Mouse (Mus musculus): ENCODE data around the gene Rasl12.

The Rasl12 gene

GRCm38 (mm10) chr9:65435671-65436301 is 37.5 kb downstream of the Rasl12 start, which contains the start of gene Mtfmt:
Gene Mtfmt (plus strand): TSS chr9:65435782.
- peak; percentile 82 to 91 for DNase-seq (ENCODE audit: low spot score in 2 of 2)

GRCm38 (mm10) chr9:65444692-65445091 is 46.4 kb downstream of the Rasl12 start:
- DNase-seq (ENCODE audit: low spot score in 2 of 2), result no peak

GRCm38 (mm10) chr9:65447951-65448350 is 49.6 kb downstream of the Rasl12 start:
- DNase-seq (ENCODE audit: low spot score in 2 of 2), result no peak

GRCm38 (mm10) chr9:65458975-65459374 is 60.7 kb downstream of the Rasl12 start:
- no peak for DNase-seq (ENCODE audit: low spot score in 2 of 2)

DNA sequence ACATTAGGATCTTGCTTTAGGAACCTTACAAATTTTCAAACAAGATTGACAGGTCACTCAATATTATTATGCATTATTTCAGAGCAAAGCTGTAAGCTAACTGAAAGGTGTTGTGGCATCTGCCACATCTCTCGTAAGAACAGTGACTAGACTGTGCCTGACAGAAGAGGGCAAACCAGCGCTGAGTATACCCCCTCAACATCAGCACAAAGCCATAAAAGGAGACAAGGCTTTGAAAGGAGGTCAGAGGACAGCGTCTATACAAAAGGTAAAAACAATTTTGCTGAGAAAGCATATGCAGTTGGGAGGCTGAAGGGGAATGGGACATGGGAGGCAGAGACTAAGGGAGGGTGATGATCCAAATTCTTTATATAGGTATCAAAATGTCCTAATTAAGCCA is 61.9 kb downstream of the Rasl12 start:
- no peak for DNase-seq (ENCODE audit: low spot score in 2 of 2)

DNA sequence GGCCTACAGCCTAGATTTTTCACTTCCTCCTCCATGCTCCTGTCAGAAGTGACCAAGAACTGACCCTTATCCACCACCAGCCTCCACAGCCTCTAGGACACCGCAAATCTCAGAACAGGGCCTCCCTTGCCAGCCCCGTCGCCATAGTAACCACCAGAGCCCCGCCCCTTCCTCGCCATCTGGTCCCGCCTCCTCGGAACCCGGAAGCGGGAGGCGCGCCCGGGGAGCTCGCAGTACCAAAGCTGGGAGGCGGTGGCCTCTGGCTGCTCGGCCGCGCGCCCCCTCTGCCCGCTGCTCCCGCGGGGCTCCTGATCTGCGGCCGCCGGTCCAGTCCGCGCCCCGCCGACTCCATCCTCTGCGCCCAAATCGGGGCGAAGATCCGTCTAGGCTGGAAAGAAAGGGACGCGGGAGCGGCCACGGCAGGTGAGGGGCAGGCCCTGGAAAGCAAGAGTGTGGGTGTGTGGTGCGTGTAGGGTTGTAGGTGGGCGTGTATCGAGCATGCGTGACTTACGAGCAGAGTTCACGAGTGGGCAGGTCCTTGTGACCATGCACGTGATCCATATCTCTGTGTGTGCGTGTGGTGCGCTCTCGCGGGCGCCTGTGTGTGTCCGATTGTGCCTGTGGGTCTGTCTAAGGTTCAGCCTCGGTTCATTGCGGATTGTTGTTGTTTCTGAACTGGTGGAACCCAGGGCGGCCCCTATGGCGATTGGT is 62.6 kb downstream of the Rasl12 start, which contains the start of gene Spg21:
Gene Spg21, plus strand, starts transcription at position 216 of the 711 bp plus-strand sequence.
- DNase-seq (ENCODE audit: low spot score in 2 of 2), result peak; percentile 93 to 97

- no peak for DNase-seq (ENCODE audit: low spot score in 2 of 2)
Measured at GRCm38 (mm10) chr9:65462544-65462943, 64.2 kb downstream of the Rasl12 start.

DNA sequence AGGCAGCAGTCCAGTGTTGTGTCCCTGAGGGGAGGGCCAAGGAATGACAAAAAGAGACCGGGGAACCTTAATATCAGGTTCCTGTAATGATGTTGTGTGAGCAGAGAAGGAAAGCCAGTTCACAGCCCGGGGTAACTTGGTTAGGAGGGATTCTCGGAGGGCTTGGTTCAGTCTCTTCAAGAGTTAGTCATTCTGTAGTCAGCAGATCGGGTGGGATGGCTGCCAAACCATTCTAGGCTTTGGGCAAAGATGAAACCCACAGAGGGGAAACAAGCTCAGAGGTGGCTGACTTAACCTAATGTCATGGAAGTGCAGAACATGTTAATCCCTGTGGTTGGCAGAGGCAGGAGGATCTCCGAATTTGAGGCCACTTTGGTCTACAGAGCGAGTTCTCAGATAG is 65.9 kb downstream of the Rasl12 start:
- no peak for DNase-seq (ENCODE audit: low spot score in 2 of 2)
